Mouse (Mus musculus): ENCODE data around the gene Vnn3.

- TF ChIP-seq BHLHE40 (IDR thresholded peaks at IDR 0.05; ENCODE audit: borderline replicate concordance, low read depth, low read length): no peak
- no peak for TF ChIP-seq MYC (IDR thresholded peaks at IDR 0.05; ENCODE audit: low read depth, low read length)
- no peak for TF ChIP-seq TAL1 (IDR thresholded peaks at IDR 0.05; ENCODE audit: low read length)
- TF ChIP-seq CTCF (IDR thresholded peaks at IDR 0.05 in 2 of 3, conservative IDR thresholded peaks at IDR 0.05 in 1 of 3; ENCODE audit: control insufficient read depth in 1 of 3, insufficient read depth in 1 of 3, low read depth in 2 of 3, low read length in 3 of 3, poor library complexity in 1 of 3, severe bottlenecking in 1 of 3): no peak
- TF ChIP-seq CHD2 (IDR thresholded peaks at IDR 0.05; ENCODE audit: low read length): no peak
- TF ChIP-seq POLR2A (IDR thresholded peaks at IDR 0.05; ENCODE audit: control insufficient read depth in 1 of 2, insufficient read depth in 1 of 2, low read depth in 1 of 2, low read length in 2 of 2, poor library complexity in 1 of 2): no peak
- TF ChIP-seq GABPA (IDR thresholded peaks at IDR 0.05; ENCODE audit: low read depth, low read length): no peak
- TF ChIP-seq ETS1 (IDR thresholded peaks at IDR 0.05; ENCODE audit: low read depth, low read length): no peak
- TF ChIP-seq MXI1 (IDR thresholded peaks at IDR 0.05; ENCODE audit: low read depth, low read length): no peak
- TF ChIP-seq MAX (IDR thresholded peaks at IDR 0.05; ENCODE audit: low read length): no peak
- no peak for TF ChIP-seq ZMIZ1 (IDR thresholded peaks at IDR 0.05; ENCODE audit: low read depth, low read length)
These were observed 12.4 kb upstream of the Vnn3 start for GRCm38 (mm10) chr10:23838910-23839309.
